Mouse (Mus musculus) effector memory CD4-positive, alpha-beta T cell, adult 7 months (primary cell): Measurements from ENCODE around the gene Oxgr1. TPM values are rescaled to one million over a fixed set of nuclear protein-coding genes. Genes with fewer than 3 reads are reported as not detected.

Experiments used
- polyA plus RNA-seq: library from polyadenylated mRNA; unstranded; fragments of 100-300 nt; shearing (Covaris generic); gene quantifications from one replicate; pipeline ENCODE4 v1.2.1, GENCODE M21; 2017

Oxgr1 gene
- 0.10 TPM for polyA plus RNA-seq

GRCm38 (mm10) chr14:120042187-120042820 is at the start of gene Oxgr1:
Gene Oxgr1 (minus strand): TSS chr14:120042435.

Other genes starting within 250 kb of the Oxgr1 start
- 38.3 TPM for gene Mbnl2, start 233.2 kb upstream of the Oxgr1 start, polyA plus RNA-seq